Mouse (Mus musculus) embryonic facial prominence, embryonic 10.5 days (tissue): Measurements from ENCODE around the gene Slc50a1. TPM values are rescaled to one million over a fixed set of nuclear protein-coding genes. Genes with fewer than 3 reads are reported as not detected.

Experiments
- DNase-seq: peaks from one replicate; pipeline ENCODE4 v3.0.0-alpha.2; 2017; ENCODE audit warnings: low spot score
- H3K27ac ChIP-seq: fragments of 300-500 bp; sonication (generic); replicated peaks from 2 replicates; pipeline ENCODE4 v1.5.1; 2016; ENCODE audit warnings: mild to moderate bottlenecking
- H3K27me3 ChIP-seq: fragments of 300-500 bp; sonication (generic); replicated peaks from 2 replicates; pipeline ENCODE4 v1.6.1; 2016; ENCODE audit warnings: low read depth, mild to moderate bottlenecking; ENCODE audit not compliant: poor library complexity, severe bottlenecking
- H3K36me3 ChIP-seq: fragments of 300-500 bp; sonication (generic); replicated peaks from 2 replicates; pipeline ENCODE4 v1.6.1; 2016; ENCODE audit warnings: mild to moderate bottlenecking, moderate library complexity
- H3K4me1 ChIP-seq: fragments of 300-500 bp; sonication (generic); 2 replicates; pipeline ENCODE4 v1.6.1; 2016
- H3K4me3 ChIP-seq: fragments of 300-500 bp; sonication (generic); 2 replicates; pipeline ENCODE4 v1.5.1; 2016; ENCODE audit warnings: mild to moderate bottlenecking, moderate library complexity
- H3K9me3 ChIP-seq: fragments of 300-500 bp; sonication (generic); 2 replicates; pipeline ENCODE4 v1.6.1; 2016; ENCODE audit warnings: mild to moderate bottlenecking
- WGBS: fragments of 180-500 bp; shearing (Covaris S2); methylation state at CpG from one replicate; pipeline ENCODE4 v1.1.7; 2016; 5-methylcytosine and 5-hydroxymethylcytosine counted together
- polyA plus RNA-seq: library from polyadenylated mRNA; unstranded; fragments of >200 nt; fragmentation: Nextera tagmentation; extraction: Ambion mirVana; gene quantifications from 2 replicates; pipeline ENCODE4 v1.2.1, GENCODE M21; 2016

Slc50a1 gene
- polyA plus RNA-seq, 1 experiment from 2014 or later: 34.2 TPM

- WGBS: 57% methylated on average over 8 of the region's 8 CpGs
- H3K4me3 ChIP-seq: no peak overlapping the region
- DNase-seq: no peak
- peak overlapping the region; percentile 60 for H3K27ac ChIP-seq
- H3K4me1 ChIP-seq: peaks cover 23% of the 10 kb centered on the region
- no peaks in the 10 kb centered on the region; the same call in 1 of the 2 replicates for H3K27me3 ChIP-seq
- no peaks in the 10 kb centered on the region for H3K36me3 ChIP-seq
- H3K9me3 ChIP-seq: no peaks in the 10 kb centered on the region
These were observed 35.4 kb upstream of the Slc50a1 start for GRCm38 (mm10) chr3:89305551-89306325.

- Histone ChIP-seq H3K27ac (peak overlapping the region; percentile 60; the same call in 1 of the 2 replicates), H3K27me3 (peaks cover 4% of the 10 kb centered on the region), H3K4me3 (no peak overlapping the region), H3K4me1 (peaks cover 25% of the 10 kb centered on the region), H3K36me3 (no peaks in the 10 kb centered on the region), H3K9me3 (no peaks in the 10 kb centered on the region)
- 52% methylated on average over 4 of the region's 4 CpGs for WGBS
- no peak for DNase-seq
These were observed 34.7 kb upstream of the Slc50a1 start for GRCm38 (mm10) chr3:89305105-89305504.

- 63% methylated on average over 6 of the region's 6 CpGs for WGBS
- Histone ChIP-seq H3K9me3 (no peaks in the 10 kb centered on the region), H3K36me3 (no peaks in the 10 kb centered on the region), H3K27me3 (peaks cover 9% of the 10 kb centered on the region), H3K4me3 (no peak overlapping the region), H3K27ac (0 out of 2 replicates have a peak overlapping the region, but pooled peaks have one; percentile 30), H3K4me1 (peaks cover 32% of the 10 kb centered on the region)
- DNase-seq: no peak
These were observed 34.1 kb upstream of the Slc50a1 start for GRCm38 (mm10) chr3:89304440-89304839.

GRCm38 (mm10) chr3:89300514-89300913 lies 30.1 kb upstream of the Slc50a1 start:
- no peak overlapping the region for H3K4me3 ChIP-seq
- H3K4me1 ChIP-seq: peaks cover 20% of the 10 kb centered on the region
- peaks cover 18% of the 10 kb centered on the region for H3K27me3 ChIP-seq
- DNase-seq: no peak
- WGBS: 65% methylated on average over 2 of the region's 2 CpGs
- no peak overlapping the region for H3K27ac ChIP-seq
- H3K36me3 ChIP-seq: no peaks in the 10 kb centered on the region
- no peaks in the 10 kb centered on the region for H3K9me3 ChIP-seq

GRCm38 (mm10) chr3:89300071-89300470 lies 29.7 kb upstream of the Slc50a1 start:
- Histone ChIP-seq H3K36me3 (no peaks in the 10 kb centered on the region), H3K27ac (no peak overlapping the region), H3K9me3 (no peaks in the 10 kb centered on the region), H3K4me1 (peaks cover 16% of the 10 kb centered on the region), H3K27me3 (peaks cover 18% of the 10 kb centered on the region), H3K4me3 (peak overlapping the region; percentile 44)
- 61% methylated on average over 1 of the region's 1 CpGs for WGBS
- no peak for DNase-seq

GRCm38 (mm10) chr3:89299499-89299898 lies 29.1 kb upstream of the Slc50a1 start:
- Histone ChIP-seq H3K4me1 (peaks cover 16% of the 10 kb centered on the region), H3K9me3 (no peaks in the 10 kb centered on the region), H3K4me3 (peak overlapping the region; percentile 44), H3K27me3 (peaks cover 18% of the 10 kb centered on the region), H3K27ac (peak overlapping the region; percentile 10; the same call in 1 of the 2 replicates), H3K36me3 (no peaks in the 10 kb centered on the region)
- WGBS: 5% methylated on average over 14 of the region's 14 CpGs
- peak; percentile 66 for DNase-seq

GRCm38 (mm10) chr3:89298908-89299307 lies 28.5 kb upstream of the Slc50a1 start:
- no peak overlapping the region for H3K27ac ChIP-seq
- no peaks in the 10 kb centered on the region for H3K9me3 ChIP-seq
- H3K27me3 ChIP-seq: peaks cover 18% of the 10 kb centered on the region
- no peak for DNase-seq
- WGBS: 83% methylated on average over 6 of the region's 6 CpGs
- no peaks in the 10 kb centered on the region for H3K36me3 ChIP-seq
- peaks cover 16% of the 10 kb centered on the region for H3K4me1 ChIP-seq
- no peak overlapping the region for H3K4me3 ChIP-seq

- WGBS: 85% methylated on average over 11 of the region's 11 CpGs
- DNase-seq: no peak
- H3K36me3 ChIP-seq: no peaks in the 10 kb centered on the region
These were observed 26.5 kb upstream of the Slc50a1 start for GRCm38 (mm10) chr3:89296761-89297396.

GRCm38 (mm10) chr3:89295685-89296230 lies 25.4 kb upstream of the Slc50a1 start:
- Histone ChIP-seq H3K27me3 (peaks cover 18% of the 10 kb centered on the region), H3K4me1 (peaks cover 19% of the 10 kb centered on the region), H3K36me3 (no peaks in the 10 kb centered on the region), H3K4me3 (no peak overlapping the region), H3K9me3 (no peaks in the 10 kb centered on the region), H3K27ac (no peak overlapping the region)
- 84% methylated on average over 8 of the region's 8 CpGs for WGBS
- no peak for DNase-seq

More at GRCm38 (mm10) chr3:89296761-89297396, 26.5 kb upstream of the Slc50a1 start:
- Histone ChIP-seq H3K4me1 (peaks cover 19% of the 10 kb centered on the region), H3K9me3 (no peaks in the 10 kb centered on the region), H3K4me3 (no peak overlapping the region), H3K27me3 (peaks cover 18% of the 10 kb centered on the region), H3K27ac (no peak overlapping the region)

- Histone ChIP-seq H3K27me3 (peaks cover 6% of the 10 kb centered on the region), H3K9me3 (no peaks in the 10 kb centered on the region), H3K36me3 (no peaks in the 10 kb centered on the region), H3K4me1 (peaks cover 9% of the 10 kb centered on the region), H3K4me3 (no peak overlapping the region), H3K27ac (no peak overlapping the region)
- DNase-seq: no peak
- 78% methylated on average over 5 of the region's 5 CpGs for WGBS
These were observed 23.8 kb upstream of the Slc50a1 start for GRCm38 (mm10) chr3:89294195-89294594.

GRCm38 (mm10) chr3:89293247-89293918 lies 23.0 kb upstream of the Slc50a1 start:
- no peaks in the 10 kb centered on the region for H3K36me3 ChIP-seq
- H3K4me3 ChIP-seq: no peak overlapping the region
- H3K27me3 ChIP-seq: no peaks in the 10 kb centered on the region
- no peak overlapping the region for H3K27ac ChIP-seq
- H3K4me1 ChIP-seq: peaks cover 13% of the 10 kb centered on the region
- WGBS: 92% methylated on average over 11 of the region's 11 CpGs
- H3K9me3 ChIP-seq: no peaks in the 10 kb centered on the region
- DNase-seq: no peak

- Histone ChIP-seq H3K27me3 (no peaks in the 10 kb centered on the region), H3K36me3 (no peaks in the 10 kb centered on the region), H3K9me3 (no peaks in the 10 kb centered on the region), H3K4me1 (peaks cover 24% of the 10 kb centered on the region), H3K27ac (no peak overlapping the region), H3K4me3 (no peak overlapping the region)
- DNase-seq: no peak
- WGBS: 76% methylated on average over 5 of the region's 5 CpGs
These were observed 21.9 kb upstream of the Slc50a1 start for GRCm38 (mm10) chr3:89292303-89292702.
